Mouse (Mus musculus) bone marrow macrophage, adult 2 months (primary cell): ENCODE data around the gene Ndufaf3.
"Not testable (repeated sequence)": the region's sequence is repeated elsewhere in the genome, so short reads cannot be mapped to it uniquely, and the experiment has no call there.

Experiments
- CTCF ChIP-seq: IDR thresholded peaks from 2 replicates; pipeline ENCODE4 v1.5.1; 2012; ENCODE audit warnings: low read depth, mild to moderate bottlenecking, low read length, moderate library complexity
- POLR2A ChIP-seq: IDR thresholded peaks from 2 replicates; pipeline ENCODE4 v1.6.1; 2012; ENCODE audit warnings: mild to moderate bottlenecking, low read depth, low read length, borderline replicate concordance

- TF ChIP-seq CTCF, POLR2A: not testable (repeated sequence)
These were observed 40.7 kb upstream of the Ndufaf3 start for GRCm38 (mm10) chr9:108607929-108608328.
